Mouse (Mus musculus) hindbrain, embryonic 13.5 days (tissue): ENCODE data around the gene Fam229a. TPM values are rescaled to one million over a fixed set of nuclear protein-coding genes. Genes with fewer than 3 reads are reported as not detected.
"Not testable (repeated sequence)": the region's sequence is repeated elsewhere in the genome, so short reads cannot be mapped to it uniquely, and the experiment has no call there.

ENCODE experiments used
- ATAC-seq: fragments of 200-750 bp; cut with Nextera tagmentation; 2 replicates; pipeline ENCODE4 v1.8.0; 2017; ENCODE audit warnings: moderate TSS enrichment; ENCODE audit not compliant: low FRiP score
- H3K27ac ChIP-seq: fragments of 300-500 bp; sonication (generic); 2 replicates; pipeline ENCODE4 v1.5.1; 2015; ENCODE audit warnings: inconsistent platforms, mild to moderate bottlenecking, moderate library complexity
- H3K27me3 ChIP-seq: fragments of 300-500 bp; sonication (generic); 2 replicates; pipeline ENCODE4 v1.6.1; 2015; ENCODE audit warnings: mild to moderate bottlenecking, inconsistent platforms
- H3K36me3 ChIP-seq: fragments of 300-500 bp; sonication (generic); 2 replicates; pipeline ENCODE4 v1.6.1; 2015; ENCODE audit warnings: mild to moderate bottlenecking, inconsistent platforms
- H3K4me1 ChIP-seq: fragments of 300-500 bp; sonication (generic); replicated peaks from 2 replicates; pipeline ENCODE4 v1.6.1; 2015; ENCODE audit warnings: inconsistent platforms
- H3K4me2 ChIP-seq: fragments of 300-500 bp; sonication (generic); 2 replicates; pipeline ENCODE4 v1.6.1; 2015; ENCODE audit warnings: inconsistent platforms, mild to moderate bottlenecking, moderate library complexity
- H3K4me3 ChIP-seq: fragments of 300-500 bp; sonication (generic); 2 replicates; pipeline ENCODE4 v1.5.1; 2015; ENCODE audit warnings: mild to moderate bottlenecking, inconsistent platforms
- H3K9ac ChIP-seq: fragments of 300-500 bp; sonication (generic); 2 replicates; pipeline ENCODE4 v1.6.1; 2015; ENCODE audit warnings: mild to moderate bottlenecking, inconsistent platforms
- H3K9me3 ChIP-seq: fragments of 300-500 bp; sonication (generic); 2 replicates; pipeline ENCODE4 v1.6.1; 2016; ENCODE audit warnings: inconsistent platforms
- WGBS: fragments of 180-500 bp; shearing (Covaris S2); methylation state at CpG from one replicate; pipeline ENCODE4 v1.1.7; 2015; 5-methylcytosine and 5-hydroxymethylcytosine counted together
- polyA plus RNA-seq: library from polyadenylated mRNA; unstranded; fragments of >200 nt; fragmentation: Nextera tagmentation; extraction: Ambion mirVana; gene quantifications from 2 replicates; pipeline ENCODE4 v1.2.1, GENCODE M21; 2015

Fam229a gene
- 0.36 TPM in 1 of 2 replicates, not detected in the other for polyA plus RNA-seq

GRCm38 (mm10) chr4:129490972-129491880 is at the start of gene Fam229a, which contains the start of gene Tssk3:
Gene Fam229a (plus strand): TSS chr4:129491190.
Gene Tssk3 (minus strand): TSS chr4:129491022.
- ATAC-seq: peak; percentile 30; the same call in 1 of the 2 replicates
- Histone ChIP-seq H3K36me3 (peaks cover 32% of the 10 kb centered on the region), H3K27me3 (peaks cover 37% of the 10 kb centered on the region), H3K9ac (peak within 1 kb of the TSS; percentile 52), H3K9me3 (no peaks in the 10 kb centered on the region), H3K4me2 (peak within 1 kb of the TSS; percentile 61), H3K27ac (no peak within 1 kb of the TSS), H3K4me3 (peak within 1 kb of the TSS; percentile 36), H3K4me1 (peaks cover 19% of the 10 kb centered on the region)
- 4% methylated on average over 70 of the region's 70 CpGs for WGBS

GRCm38 (mm10) chr4:129447360-129447759 is 43.6 kb upstream of the Fam229a start:
- Histone ChIP-seq H3K4me1 (no peaks in the 10 kb centered on the region), H3K9ac (no peak overlapping the region), H3K27ac (no peak overlapping the region), H3K4me2 (no peak overlapping the region), H3K27me3 (peaks cover 14% of the 10 kb centered on the region), H3K9me3 (no peaks in the 10 kb centered on the region), H3K4me3 (no peak overlapping the region), H3K36me3 (no peaks in the 10 kb centered on the region)
- 89% methylated on average over 8 of the region's 8 CpGs for WGBS
- no peak for ATAC-seq

GRCm38 (mm10) chr4:129447778-129448563 is 43.0 kb upstream of the Fam229a start:
- WGBS: 87% methylated on average over 11 of the region's 11 CpGs
- H3K27ac ChIP-seq: no peak overlapping the region
- H3K4me3 ChIP-seq: no peak overlapping the region
- H3K9me3 ChIP-seq: no peaks in the 10 kb centered on the region
- H3K4me1 ChIP-seq: no peaks in the 10 kb centered on the region
- ATAC-seq: no peak
- H3K27me3 ChIP-seq: peaks cover 8% of the 10 kb centered on the region
- no peak overlapping the region for H3K4me2 ChIP-seq
- no peaks in the 10 kb centered on the region for H3K36me3 ChIP-seq
- H3K9ac ChIP-seq: no peak overlapping the region

- 0 out of 2 replicates have a peak, but pooled peaks cover 3% of the 10 kb centered on the region for H3K27me3 ChIP-seq
- no peaks in the 10 kb centered on the region for H3K9me3 ChIP-seq
- ATAC-seq: no peak
- no peaks in the 10 kb centered on the region for H3K4me1 ChIP-seq
- no peak overlapping the region for H3K4me3 ChIP-seq
- no peaks in the 10 kb centered on the region for H3K36me3 ChIP-seq
- no peak overlapping the region for H3K9ac ChIP-seq
- no peak overlapping the region for H3K4me2 ChIP-seq
- WGBS: 88% methylated on average over 6 of the region's 6 CpGs
- no peak overlapping the region for H3K27ac ChIP-seq
Observed at GRCm38 (mm10) chr4:129448713-129449112, 42.3 kb upstream of the Fam229a start.

- Histone ChIP-seq H3K4me2 (no peak overlapping the region), H3K27me3 (no peaks in the 10 kb centered on the region), H3K9ac (no peak overlapping the region), H3K4me3 (no peak overlapping the region), H3K4me1 (no peaks in the 10 kb centered on the region), H3K27ac (no peak overlapping the region), H3K9me3 (no peaks in the 10 kb centered on the region), H3K36me3 (no peaks in the 10 kb centered on the region)
- no peak for ATAC-seq
- WGBS: 70% methylated on average over 2 of the region's 2 CpGs
Observed at GRCm38 (mm10) chr4:129450851-129451250, 40.1 kb upstream of the Fam229a start.

- no peaks in the 10 kb centered on the region for H3K36me3 ChIP-seq
- no peak for ATAC-seq
Observed at GRCm38 (mm10) chr4:129451471-129452169, 39.4 kb upstream of the Fam229a start.

GRCm38 (mm10) chr4:129455265-129455664 is 35.7 kb upstream of the Fam229a start:
- Histone ChIP-seq H3K4me2 (no peak overlapping the region), H3K9ac (no peak overlapping the region), H3K36me3 (no peaks in the 10 kb centered on the region), H3K27me3 (no peaks in the 10 kb centered on the region), H3K9me3 (no peaks in the 10 kb centered on the region), H3K4me1 (no peaks in the 10 kb centered on the region), H3K4me3 (no peak overlapping the region), H3K27ac (no peak overlapping the region)
- 2% methylated on average over 5 of the region's 5 CpGs for WGBS
- peak; percentile 79; the same call in 1 of the 2 replicates for ATAC-seq

More at GRCm38 (mm10) chr4:129451471-129452169, 39.4 kb upstream of the Fam229a start:
- Histone ChIP-seq H3K9me3 (no peaks in the 10 kb centered on the region), H3K4me2 (no peak overlapping the region), H3K27me3 (no peaks in the 10 kb centered on the region), H3K27ac (no peak overlapping the region), H3K4me3 (no peak overlapping the region), H3K4me1 (no peaks in the 10 kb centered on the region), H3K9ac (no peak overlapping the region)
- 87% methylated on average over 15 of the region's 15 CpGs for WGBS

GRCm38 (mm10) chr4:129456126-129456525 is 34.9 kb upstream of the Fam229a start:
- H3K9ac ChIP-seq: no peak overlapping the region
- no peak for ATAC-seq
- peaks cover 4% of the 10 kb centered on the region for H3K4me1 ChIP-seq
- H3K27ac ChIP-seq: no peak overlapping the region
- H3K4me3 ChIP-seq: no peak overlapping the region
- no peaks in the 10 kb centered on the region for H3K27me3 ChIP-seq
- 68% methylated on average over 5 of the region's 5 CpGs for WGBS
- no peaks in the 10 kb centered on the region for H3K9me3 ChIP-seq
- H3K4me2 ChIP-seq: no peak overlapping the region
- H3K36me3 ChIP-seq: no peaks in the 10 kb centered on the region

- not testable (repeated sequence) for H3K4me1 ChIP-seq, H3K9ac ChIP-seq, H3K36me3 ChIP-seq, ATAC-seq, H3K27ac ChIP-seq, H3K27me3 ChIP-seq, H3K4me2 ChIP-seq, H3K9me3 ChIP-seq, H3K4me3 ChIP-seq
- 71% methylated on average over 2 of the region's 2 CpGs for WGBS
Observed at GRCm38 (mm10) chr4:129457311-129457710, 33.7 kb upstream of the Fam229a start.

- Histone ChIP-seq H3K4me1 (peaks cover 13% of the 10 kb centered on the region), H3K27ac (no peak overlapping the region), H3K4me2 (no peak overlapping the region), H3K36me3 (peaks cover 13% of the 10 kb centered on the region), H3K9me3 (no peaks in the 10 kb centered on the region), H3K9ac (no peak overlapping the region), H3K27me3 (no peaks in the 10 kb centered on the region), H3K4me3 (no peak overlapping the region)
- ATAC-seq: no peak
- WGBS: 93% methylated on average over 3 of the region's 3 CpGs
Observed at GRCm38 (mm10) chr4:129459726-129460125, 31.3 kb upstream of the Fam229a start.

GRCm38 (mm10) chr4:129460827-129461182 is 30.2 kb upstream of the Fam229a start:
- WGBS: 0% methylated on average over 4 of the region's 4 CpGs

More at GRCm38 (mm10) chr4:129460827-129461182, 30.2 kb upstream of the Fam229a start:
- Histone ChIP-seq H3K36me3 (peaks cover 23% of the 10 kb centered on the region), H3K4me2 (peak overlapping the region; percentile 70), H3K9me3 (no peaks in the 10 kb centered on the region), H3K27me3 (no peaks in the 10 kb centered on the region), H3K9ac (peak overlapping the region; percentile 75), H3K4me3 (peak overlapping the region; percentile 45), H3K4me1 (peaks cover 13% of the 10 kb centered on the region), H3K27ac (peak overlapping the region; percentile 95)
- peak; percentile 43 for ATAC-seq
